Mouse (Mus musculus) monocyte, adult 2 months (primary cell): ENCODE results near the gene Prkaca.
"Not testable (repeated sequence)": the region's sequence is repeated elsewhere in the genome, so short reads cannot be mapped to it uniquely, and the experiment has no call there.

Experiments used
- DNase-seq, 2 experiments: peaks; one replicate each; pipeline ENCODE4 v3.0.0; 2022; ENCODE audit warnings: low spot score in 2 of 2, low read depth in 1 of 2

Prkaca gene

DNA sequence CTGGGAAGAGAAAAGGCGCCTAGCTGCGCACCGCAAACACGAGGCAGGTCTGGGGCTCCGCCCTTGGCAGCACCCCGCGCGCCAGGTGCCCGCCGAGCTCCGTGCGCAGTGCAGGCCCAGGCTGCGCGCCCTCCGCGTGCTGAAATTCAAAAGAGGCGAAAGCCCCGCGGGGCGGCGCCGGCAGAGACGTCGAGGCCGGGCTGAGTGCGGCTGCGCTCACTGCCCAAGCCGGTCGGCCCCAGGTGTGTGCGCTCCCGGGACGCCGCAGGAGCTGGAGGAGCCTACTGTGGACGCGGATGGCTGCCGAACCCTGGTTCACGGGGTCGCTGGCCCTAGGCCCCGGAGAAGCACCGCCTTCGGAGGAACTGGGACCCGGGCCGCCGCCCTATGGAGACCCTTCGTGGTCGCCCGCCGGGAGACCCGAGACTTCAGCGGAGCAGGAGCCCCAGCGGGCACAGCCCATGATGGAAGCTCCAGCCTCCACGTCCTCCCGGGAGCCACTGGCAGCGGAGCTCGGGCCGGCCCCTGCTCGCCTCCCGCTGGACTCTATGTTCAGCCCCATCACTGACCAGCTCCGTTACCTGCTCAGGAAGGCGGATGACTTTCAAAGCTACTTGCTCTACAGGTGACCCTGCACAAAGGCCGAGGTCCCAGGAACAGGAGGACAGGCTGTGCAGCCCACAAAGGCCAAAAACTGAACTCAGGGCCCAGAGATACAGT, 28.6 kb downstream of the Prkaca start, which contains the start of gene 1700067K01Rik:
1700067K01Rik (plus strand) TSS at position 222 of the 720 bp plus-strand sequence.
- no peak for DNase-seq

DNA sequence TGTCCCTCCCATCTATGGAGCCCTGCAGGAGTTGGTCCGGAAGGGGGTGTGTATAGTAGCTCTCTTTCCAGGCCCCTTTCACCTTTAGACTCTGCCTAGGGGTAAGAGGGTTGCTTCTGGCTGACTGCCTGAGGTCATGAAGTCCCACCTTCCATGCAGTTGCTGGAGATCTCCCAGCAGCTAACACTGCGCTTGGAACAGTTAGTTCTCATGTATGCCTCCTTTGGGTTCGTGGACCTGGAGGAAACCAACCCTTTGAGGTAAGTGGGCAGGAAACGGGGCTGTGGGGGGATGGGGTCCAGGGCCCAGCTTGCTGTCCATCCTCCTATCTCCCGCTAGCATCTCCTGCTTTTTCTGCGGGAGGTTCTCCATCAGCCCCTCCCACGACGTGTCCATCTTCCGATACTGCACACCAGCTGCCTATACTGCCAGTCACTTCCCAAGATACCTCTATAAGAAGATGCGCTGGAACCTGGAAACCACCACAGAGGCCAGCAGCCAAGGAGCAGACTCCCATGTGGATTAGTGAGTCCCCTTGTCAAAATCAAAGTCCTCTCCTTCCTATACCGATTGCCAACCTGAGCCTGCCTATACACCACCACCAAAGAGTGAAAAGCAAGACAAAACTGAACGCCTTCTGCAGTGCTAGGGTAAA, 30.3 kb downstream of the Prkaca start:
- no peak for DNase-seq

DNA sequence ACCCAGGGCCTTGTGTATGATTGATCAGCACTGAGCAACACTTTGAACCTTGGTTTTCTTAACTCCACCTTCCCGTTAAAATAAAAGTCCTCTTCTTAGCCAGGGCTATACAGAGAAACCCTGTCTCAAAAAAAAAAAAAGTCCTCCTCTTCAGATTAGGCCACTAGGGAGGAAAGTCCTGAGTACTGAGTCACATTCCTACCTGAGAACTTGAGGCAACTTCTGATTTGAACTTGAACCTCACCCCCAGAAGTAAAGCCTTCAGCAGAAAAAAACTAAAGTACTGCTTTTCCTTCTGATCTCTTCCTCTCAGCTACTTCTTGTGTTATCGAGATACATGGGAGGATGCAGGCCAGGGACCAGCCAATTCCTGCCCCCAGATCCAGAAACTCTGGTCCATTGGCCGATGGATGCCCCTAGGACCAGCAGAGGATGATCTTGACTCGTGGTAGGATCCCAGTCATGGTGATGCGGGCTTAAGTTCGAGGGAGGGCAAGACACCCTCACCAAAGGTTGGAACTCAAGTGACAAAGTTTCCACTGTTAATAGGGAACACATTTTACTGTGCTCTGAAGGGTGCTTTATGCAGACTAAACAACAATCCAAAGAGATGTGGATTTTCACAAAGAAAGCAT, 30.9 kb downstream of the Prkaca start:
- DNase-seq = no peak

DNA sequence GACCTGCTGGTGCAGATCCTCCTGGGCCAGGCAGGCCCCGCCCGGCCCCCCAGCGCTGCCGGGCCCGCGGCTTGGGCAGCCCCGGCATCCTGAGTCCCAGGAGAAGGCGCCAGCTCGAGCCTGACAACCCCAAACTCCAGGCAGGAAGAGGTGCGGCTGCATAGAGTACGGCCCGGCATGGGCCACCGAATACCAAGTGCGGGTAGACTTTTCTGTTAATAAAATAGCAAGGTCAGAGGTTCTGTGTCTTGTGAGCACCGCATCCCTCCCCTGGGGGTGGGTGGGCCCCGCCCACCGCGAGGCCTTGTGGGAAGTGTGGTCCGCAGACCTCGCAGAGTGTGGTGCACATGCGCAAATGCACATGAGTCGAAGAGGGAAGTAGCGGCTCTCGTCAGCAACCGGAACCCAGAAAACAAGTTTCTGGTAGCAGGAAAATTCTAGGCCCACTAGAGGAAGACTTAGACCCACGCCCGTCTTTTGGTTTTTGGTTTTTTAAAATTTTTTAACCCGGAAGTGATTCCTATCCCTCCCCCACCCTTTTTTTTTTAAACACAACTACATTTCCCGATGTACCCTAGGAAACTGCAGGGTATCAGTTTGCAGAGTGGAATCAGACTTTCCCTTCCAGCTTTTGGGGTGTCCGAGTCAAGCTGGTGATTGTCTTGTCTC, 31.9 kb downstream of the Prkaca start:
- peak; percentile 87 to 90 for DNase-seq

DNA sequence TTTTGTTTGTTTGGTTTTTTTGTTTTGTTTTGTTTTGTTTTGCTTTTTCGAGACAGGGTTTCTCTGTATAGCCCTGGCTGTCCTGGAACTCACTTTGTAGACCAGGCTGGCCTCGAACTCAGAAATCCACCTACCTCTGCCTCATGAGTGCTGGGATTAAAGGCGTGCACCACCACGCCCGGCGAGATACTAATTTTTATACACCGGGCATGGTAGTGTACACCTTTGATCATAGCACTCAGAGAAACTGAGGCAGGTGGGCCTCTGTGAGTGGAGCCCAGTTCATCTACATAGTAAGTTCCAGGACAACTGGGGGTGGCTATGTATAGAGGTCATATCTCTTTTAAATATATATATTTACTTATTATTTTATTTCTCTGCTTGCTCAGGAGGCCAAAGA, 32.7 kb downstream of the Prkaca start:
- DNase-seq = not testable (repeated sequence)

DNA sequence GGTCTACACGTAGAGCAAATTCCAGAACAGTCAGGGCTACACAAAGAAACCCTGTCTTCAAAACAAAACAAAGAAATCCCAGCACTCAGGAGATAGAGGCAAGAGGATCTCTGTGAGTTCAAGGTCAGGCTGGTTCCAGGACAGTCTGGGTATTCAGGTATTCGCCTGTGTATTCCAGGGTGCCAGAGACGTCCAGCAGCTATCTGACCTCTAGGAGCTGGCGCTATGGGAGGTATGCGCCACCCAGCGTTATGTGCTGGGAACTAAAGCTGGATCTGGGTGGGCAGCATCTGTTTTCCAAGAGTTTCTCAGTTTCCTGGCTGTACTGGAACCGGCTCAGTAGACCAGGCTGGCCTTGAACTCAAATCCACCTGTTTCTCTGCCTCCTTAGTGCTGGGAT, 35.6 kb downstream of the Prkaca start:
- no peak for DNase-seq

DNA sequence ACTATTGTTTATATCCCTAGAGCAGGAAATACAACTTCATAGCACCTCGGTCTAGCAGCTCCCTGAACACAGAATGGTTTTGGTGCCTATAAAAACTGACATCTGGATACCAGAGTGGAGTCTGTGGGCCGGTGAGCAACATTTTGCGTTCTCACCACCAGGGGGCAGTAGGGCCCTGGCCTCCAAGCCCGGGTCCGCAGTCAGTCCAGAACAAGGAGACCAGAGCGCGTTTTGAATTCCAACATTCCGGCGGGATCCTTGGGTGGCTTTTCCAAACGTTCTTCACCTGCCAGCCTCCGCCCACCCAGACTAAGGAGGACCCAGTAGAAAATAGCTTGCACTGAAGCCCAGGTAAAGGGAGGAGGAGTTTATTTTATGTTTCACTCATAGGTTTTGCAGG, 37.1 kb downstream of the Prkaca start:
- peak in 1 of 2 experiments; percentile 71 for DNase-seq

DNA sequence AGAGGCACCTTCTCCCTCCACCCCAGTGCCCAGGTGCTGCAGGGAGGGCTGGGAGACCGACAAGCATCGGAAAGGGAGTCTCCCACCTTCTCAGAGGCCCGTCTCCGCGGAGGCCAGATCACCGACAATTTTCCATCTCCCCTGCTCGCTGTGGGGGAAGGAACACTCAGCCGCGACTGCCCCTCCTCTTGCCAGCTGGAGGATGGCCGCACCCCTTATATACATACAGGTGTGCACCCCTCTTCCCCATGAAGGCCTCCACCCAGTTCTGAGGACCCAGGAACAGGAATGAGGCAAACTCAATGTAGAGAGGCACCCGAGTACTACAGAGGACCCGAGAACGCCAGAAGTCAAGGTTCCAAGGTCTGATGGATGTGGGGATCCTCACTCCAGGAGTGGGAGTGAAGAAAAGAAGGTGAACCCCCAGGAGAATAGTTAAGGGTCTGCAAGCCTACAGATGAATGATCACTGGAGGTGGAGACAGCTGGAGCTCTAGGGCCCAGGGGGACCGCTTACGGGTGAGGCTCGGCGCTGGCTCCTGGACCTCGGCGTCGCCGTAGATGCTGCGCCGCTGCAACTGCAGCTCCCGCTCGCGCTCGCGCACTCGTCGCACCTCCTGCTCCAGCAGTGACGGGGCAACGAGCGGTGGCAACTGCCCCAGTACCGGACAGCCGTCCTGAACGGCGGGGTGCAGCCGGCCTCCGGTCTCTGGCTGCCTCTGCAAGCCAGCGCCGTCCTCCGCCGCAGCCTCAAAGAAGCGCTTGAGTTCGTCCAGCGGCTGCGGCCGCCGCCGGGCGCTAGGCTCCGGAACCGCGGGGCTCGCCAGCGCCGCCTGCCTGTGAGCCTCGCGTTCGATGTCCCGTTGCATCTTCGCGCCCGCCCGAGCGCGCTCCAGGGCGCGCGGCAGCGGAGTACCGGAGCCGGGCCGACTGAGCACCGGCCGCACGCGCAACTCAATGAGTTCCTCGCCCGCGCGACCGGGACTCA, 38.1 kb downstream of the Prkaca start:
- peak in 1 of 2 experiments; percentile 51 for DNase-seq

DNA sequence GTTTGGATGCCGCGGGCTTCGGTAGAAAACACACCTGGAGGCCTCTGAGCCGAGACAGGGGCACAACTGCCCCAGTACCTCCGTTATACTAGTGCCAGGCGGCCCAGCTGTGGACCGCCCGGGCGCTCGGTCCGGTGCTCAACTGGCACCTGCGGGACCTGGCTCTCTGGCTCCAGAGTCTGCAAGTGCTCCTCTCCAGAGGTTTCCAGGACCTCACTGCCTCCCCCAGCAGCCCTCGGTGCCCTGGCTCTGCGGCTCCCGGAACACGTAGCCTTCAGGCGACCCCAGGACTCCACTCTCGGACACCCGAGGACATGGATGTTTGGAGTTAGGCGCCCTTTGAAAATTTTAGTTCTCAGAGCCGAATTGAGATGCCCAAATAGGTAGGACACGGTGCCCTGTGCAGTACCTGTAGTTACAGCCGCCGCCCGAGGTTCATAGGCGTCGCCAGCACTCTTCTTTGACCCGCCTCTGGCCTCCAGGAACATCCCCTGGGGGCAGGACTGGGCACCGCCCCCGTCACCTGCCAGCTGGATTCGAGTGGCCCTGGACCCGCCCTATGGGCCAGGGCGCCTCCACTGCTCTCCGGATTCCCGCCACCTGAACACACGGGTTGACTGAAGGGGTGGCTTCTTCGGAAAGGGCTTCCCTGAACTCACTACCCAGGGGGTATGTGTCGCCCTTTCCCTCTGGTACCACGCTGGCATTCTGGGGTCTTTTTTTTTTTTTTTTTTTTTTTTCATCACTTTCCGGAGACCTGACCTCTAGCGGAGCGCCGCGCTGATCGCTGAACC, 39.1 kb downstream of the Prkaca start, which contains the start of gene 2210011C24Rik:
2210011C24Rik (minus strand) TSS at position 467 of the 794 bp plus-strand sequence.
- no peak for DNase-seq

DNA sequence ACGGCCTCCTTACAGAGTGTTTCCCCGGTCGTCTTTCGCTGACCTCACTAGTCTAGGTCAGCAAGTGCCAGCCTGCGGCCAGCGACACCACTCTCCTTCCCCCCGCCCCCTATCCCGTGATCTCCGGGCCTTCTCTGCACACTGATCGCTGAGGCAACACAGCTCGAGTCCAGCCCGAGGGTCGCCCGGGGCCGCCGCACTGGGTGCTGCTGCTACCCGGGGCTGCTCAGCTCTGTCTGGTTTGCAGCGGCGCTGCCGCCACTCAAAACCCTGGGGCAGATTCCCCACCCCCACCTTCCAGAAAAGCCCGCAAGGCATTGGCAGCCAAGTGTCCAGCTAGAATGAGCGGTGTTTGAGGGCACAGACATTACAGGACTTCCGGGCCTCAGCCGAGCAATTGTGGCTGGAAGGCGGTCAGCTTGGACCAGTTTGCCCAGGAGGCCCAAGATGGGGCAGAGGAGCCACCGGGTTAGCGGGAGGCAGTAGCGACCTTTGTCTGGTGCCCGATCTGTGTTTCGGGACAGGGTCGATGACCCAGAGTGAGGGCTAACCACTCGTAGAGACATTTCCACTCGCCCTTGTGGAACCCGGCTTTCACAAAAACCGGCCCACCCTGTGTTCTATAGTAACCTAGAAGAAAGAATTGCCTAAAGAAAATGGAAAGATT, 39.8 kb downstream of the Prkaca start:
- DNase-seq = no peak

DNA sequence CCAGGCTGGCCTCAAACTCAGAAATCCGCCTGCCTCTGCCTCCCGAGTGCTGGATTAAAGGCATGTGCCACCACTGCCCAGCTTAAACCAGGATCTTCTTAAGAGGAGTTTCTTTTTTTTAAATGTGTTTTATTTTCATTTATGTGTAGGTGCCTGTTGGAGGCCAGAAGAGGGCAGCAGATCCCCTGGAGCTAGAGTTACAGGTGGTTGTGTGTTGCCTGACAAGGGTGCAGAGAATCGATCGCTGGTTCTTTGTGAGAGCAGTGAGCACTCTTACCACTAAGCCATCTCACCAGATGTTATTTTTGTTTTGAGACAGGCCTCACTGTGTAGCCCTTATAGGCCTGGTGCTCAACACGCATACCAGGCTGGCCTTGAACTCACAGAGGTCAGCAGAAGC, 43.0 kb downstream of the Prkaca start:
- no peak for DNase-seq

DNA sequence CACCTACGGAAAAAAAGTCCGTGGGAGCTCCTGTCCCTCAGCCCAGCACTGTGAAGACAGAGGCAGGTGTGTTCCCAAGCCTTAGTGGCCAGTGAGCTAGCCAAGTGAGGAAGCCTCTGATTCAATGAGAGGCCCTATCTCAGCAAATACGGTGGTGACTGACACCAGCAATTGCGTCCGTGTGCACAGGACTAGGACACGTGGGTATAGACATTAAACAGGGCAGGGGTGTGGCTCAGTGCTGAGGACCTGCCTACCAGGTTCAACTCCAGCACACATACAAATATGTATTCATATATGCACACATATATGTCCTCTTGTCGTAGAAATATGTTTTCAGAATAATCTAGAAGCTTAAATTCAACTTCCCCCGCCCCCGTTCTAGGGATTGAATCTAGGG, 46.9 kb downstream of the Prkaca start:
- DNase-seq = no peak

DNA sequence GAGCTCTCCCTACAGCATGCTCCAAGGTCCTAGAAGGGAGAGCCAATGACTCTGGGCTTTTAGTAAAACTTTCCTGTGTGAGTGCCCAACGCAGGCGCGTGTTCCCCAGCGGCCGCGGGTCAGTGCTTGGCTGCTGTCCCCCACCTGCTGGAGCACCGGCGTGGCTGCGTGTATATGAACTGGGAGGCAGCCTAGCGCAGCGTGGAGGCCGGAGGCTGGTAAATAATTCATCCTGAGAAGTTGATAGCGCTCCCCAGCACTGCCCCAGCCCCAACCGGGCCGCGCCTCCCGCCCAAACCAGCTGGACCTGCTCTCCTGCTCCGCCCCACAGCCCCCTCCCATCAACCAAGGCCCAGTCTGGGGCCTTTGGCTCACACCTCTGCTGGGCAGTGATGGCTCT, 48.3 kb downstream of the Prkaca start, which contains the start of gene Palm3:
Palm3 (plus strand) TSS at position 376 of the 400 bp plus-strand sequence.
- no peak for DNase-seq

DNA sequence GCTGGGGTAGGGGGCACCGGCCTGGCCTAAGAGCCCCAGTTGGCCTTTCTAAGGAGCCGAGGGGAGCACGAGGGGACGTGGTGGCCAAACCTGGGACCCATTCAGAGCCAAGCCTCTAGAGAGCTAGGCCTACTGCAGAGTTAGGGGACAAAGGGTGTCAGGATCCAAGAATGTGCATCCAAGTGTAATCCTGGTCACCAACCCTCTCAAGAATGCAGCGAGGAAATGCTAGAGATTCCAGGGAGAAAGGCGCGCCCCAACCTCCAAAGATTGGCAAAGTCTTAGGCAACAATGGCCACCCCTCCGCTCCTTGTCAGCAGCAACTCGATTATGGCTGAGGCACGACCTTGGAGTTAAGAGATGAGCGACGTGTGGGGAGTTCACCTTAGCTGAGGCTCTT, 48.8 kb downstream of the Prkaca start:
- no peak for DNase-seq

DNA sequence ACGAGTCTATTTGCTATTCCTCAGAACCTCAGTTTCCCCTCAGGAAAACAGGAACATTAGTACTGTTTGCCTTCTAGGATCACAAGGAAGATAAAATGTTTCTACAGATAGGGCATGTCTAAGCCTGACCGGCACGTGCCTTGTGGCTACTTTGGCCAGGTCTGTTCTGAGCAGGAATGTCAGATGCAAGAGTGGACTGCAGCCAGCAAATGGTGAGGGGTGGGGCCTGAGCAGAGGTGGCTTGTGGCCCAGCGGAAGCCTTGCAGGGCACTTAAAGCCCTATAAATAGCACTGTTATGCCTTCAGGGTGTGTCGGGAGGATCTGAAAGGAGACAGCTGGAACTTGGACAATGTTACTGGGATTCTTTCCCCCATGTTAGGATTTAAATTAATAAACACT, 50.3 kb downstream of the Prkaca start:
- no peak for DNase-seq

DNA sequence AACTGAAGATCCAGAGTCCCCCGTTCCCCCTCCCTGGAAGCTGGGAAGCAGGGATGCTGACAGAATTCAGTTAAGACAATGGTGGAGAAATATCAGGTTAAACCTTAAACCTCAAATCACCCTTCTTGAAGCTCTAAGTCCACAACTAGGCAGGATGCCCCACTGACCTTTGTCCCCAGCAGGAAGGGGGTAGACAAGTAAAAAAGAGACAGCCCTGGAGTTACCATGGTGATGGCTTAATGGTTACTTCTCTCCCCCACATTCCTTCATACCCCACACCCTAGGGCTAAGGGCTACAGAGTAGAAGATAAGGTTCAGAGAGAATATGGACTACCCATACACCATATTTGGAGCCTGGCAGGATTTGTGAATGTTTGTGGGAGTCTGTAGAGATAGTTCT, 50.8 kb downstream of the Prkaca start:
- no peak for DNase-seq

DNA sequence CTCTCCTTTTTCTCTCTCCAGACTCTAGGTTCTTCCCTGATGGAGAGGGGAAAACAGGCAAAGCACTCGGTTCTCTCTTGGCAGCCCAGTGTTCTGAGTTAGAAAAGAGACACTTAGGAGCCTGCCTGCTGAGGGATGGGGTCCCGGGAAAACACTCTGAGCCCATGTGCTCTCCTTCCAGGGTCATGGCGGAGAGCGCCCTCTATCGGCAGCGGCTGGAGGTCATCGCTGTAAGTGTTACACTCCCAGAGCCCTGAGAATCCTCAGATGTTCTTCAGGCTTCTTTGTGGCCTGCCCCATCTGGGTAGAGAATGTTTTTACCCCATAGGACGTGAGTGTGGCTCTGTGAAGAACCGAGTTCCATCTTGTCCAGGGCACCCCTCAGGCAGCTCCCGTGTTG, 51.4 kb downstream of the Prkaca start:
- DNase-seq = peak in 1 of 2 experiments; percentile 31

DNA sequence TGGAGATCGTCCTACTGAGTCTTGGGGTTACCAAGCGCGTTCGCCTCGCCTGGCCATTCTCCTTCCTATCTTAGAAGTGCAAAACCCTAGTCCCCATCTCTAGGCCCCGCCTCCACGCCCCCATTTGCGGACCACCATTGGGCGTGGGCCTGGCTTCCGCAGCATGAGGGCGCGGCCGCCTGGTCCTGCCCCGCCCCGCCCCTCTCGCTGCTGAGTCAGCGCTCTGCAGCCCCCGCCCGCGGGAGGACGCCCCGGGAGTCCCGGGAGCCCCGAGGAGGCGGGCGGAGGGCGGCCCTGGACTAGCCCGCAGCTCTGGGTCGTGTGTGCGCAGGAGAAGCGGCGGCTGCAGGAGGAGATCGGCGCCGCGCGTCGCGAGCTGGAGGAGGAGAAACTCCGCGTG, 53.1 kb downstream of the Prkaca start:
- no peak for DNase-seq

DNA sequence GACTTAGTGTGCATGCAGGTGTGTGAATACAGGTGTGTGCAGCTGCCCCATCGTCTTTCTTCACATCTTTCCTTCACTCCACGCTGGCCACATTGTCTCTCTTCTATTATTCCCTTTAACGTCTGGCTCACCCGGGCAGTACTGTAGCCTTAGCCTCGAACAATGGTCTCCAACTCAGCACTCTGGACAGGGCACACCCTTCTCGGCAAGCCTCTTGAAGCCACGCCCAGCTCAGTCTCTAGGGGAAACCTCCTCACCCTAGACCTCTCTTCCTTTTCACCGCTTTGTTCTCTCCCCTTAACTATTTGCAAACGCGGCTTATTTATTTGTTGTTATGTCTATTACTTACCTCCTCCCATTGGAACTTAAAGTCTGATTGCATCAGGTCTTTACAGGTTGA, 54.7 kb downstream of the Prkaca start:
- DNase-seq = no peak
